Mouse (Mus musculus) myocyte (in vitro differentiated cells): ENCODE results near the gene Zdhhc17.

ENCODE experiments used
- CEBPB ChIP-seq: IDR thresholded peaks from 2 replicates; pipeline ENCODE4 v1.6.1; 2011; ENCODE audit warnings: mild to moderate bottlenecking, moderate library complexity; ENCODE audit not compliant: poor library complexity, insufficient read depth, severe bottlenecking
- E2F4 ChIP-seq: IDR thresholded peaks from one replicate; pipeline ENCODE4 v1.6.1; 2011; ENCODE audit warnings: mild to moderate bottlenecking, control low read depth, moderate library complexity; ENCODE audit not compliant: insufficient read depth
- MAX ChIP-seq: IDR thresholded peaks from one replicate; pipeline ENCODE4 v1.6.1; 2011; ENCODE audit warnings: low read depth, mild to moderate bottlenecking, control low read depth
- MYOD1 ChIP-seq, 3 experiments: IDR thresholded peaks; one replicate each; pipeline ENCODE4 v1.6.1; 2011; ENCODE audit warnings: control low read depth in 2 of 3, low read depth in 2 of 3, mild to moderate bottlenecking in 2 of 3, moderate library complexity in 1 of 3; ENCODE audit not compliant: insufficient read length in 2 of 3, control insufficient read depth in 1 of 3
- MYOG ChIP-seq, 3 experiments: IDR thresholded peaks; one replicate each; pipeline ENCODE4 v1.6.1; 2011; ENCODE audit warnings: control low read depth in 2 of 3, low read depth in 2 of 3, mild to moderate bottlenecking in 2 of 3; ENCODE audit not compliant: insufficient read length in 2 of 3, control insufficient read depth in 1 of 3, insufficient read depth in 1 of 3
- POLR2A ChIP-seq: IDR thresholded peaks from one replicate; pipeline ENCODE4 v1.6.1; 2011; ENCODE audit warnings: low read depth, mild to moderate bottlenecking, control low read depth, moderate library complexity; ENCODE audit not compliant: insufficient read length
- POLR2AphosphoS2 ChIP-seq: IDR thresholded peaks from one replicate; pipeline ENCODE4 v1.6.1; 2011; ENCODE audit warnings: low read depth, control low read depth; ENCODE audit not compliant: insufficient read length
- TCF12 ChIP-seq: IDR thresholded peaks from one replicate; pipeline ENCODE4 v1.6.1; 2011; ENCODE audit warnings: mild to moderate bottlenecking, control low read depth; ENCODE audit not compliant: poor library complexity, insufficient read depth, severe bottlenecking
- USF1 ChIP-seq: IDR thresholded peaks from one replicate; pipeline ENCODE4 v1.6.1; 2011; ENCODE audit warnings: low read depth, mild to moderate bottlenecking, control low read depth, moderate library complexity

- no peak for TF ChIP-seq POLR2AphosphoS2
- TF ChIP-seq TCF12, result no peak
- TF ChIP-seq POLR2A, result no peak
- no peak for TF ChIP-seq USF1
- no peak for TF ChIP-seq MYOG (IDR thresholded peaks at IDR 0.05; ENCODE audit: control insufficient read depth in 1 of 3, insufficient read depth in 1 of 3, insufficient read length in 2 of 3, low read depth in 2 of 3)
- no peak for TF ChIP-seq E2F4
- TF ChIP-seq MAX, result no peak
- no peak for TF ChIP-seq CEBPB
- TF ChIP-seq MYOD1 (IDR thresholded peaks at IDR 0.05; ENCODE audit: control insufficient read depth in 1 of 3, insufficient read length in 2 of 3, low read depth in 2 of 3), result no peak
Observed at GRCm38 (mm10) chr10:110929756-110930155, 80.2 kb downstream of the Zdhhc17 start.
